Mouse (Mus musculus) embryonic facial prominence, embryonic 12.5 days (tissue): ENCODE measurements around the gene Obscn. TPM values are rescaled to one million over a fixed set of nuclear protein-coding genes. Genes with fewer than 3 reads are reported as not detected.
A peak's percentile ranks its signal among the peaks of the same experiment; 100 is the strongest.

Experiments used
- ATAC-seq: fragments of 200-750 bp; cut with Nextera tagmentation; 2 replicates; pipeline ENCODE4 v1.8.0; 2017; ENCODE audit not compliant: insufficient number of reproducible peaks, insufficient read depth, low FRiP score, low TSS enrichment
- H3K27ac ChIP-seq: fragments of 300-500 bp; sonication (generic); 2 replicates; pipeline ENCODE4 v1.5.1; 2016; ENCODE audit warnings: mild to moderate bottlenecking
- H3K27me3 ChIP-seq: fragments of 300-500 bp; sonication (generic); 2 replicates; pipeline ENCODE4 v1.6.1; 2016; ENCODE audit warnings: mild to moderate bottlenecking, moderate library complexity
- H3K36me3 ChIP-seq: fragments of 300-500 bp; sonication (generic); 2 replicates; pipeline ENCODE4 v1.6.1; 2016; ENCODE audit warnings: mild to moderate bottlenecking
- H3K4me1 ChIP-seq: fragments of 300-500 bp; sonication (generic); 2 replicates; pipeline ENCODE4 v1.6.1; 2016
- H3K4me2 ChIP-seq: fragments of 300-500 bp; sonication (generic); replicated peaks from 2 replicates; pipeline ENCODE4 v1.6.1; 2016; ENCODE audit warnings: mild to moderate bottlenecking, moderate library complexity
- H3K4me3 ChIP-seq: fragments of 300-500 bp; sonication (generic); 2 replicates; pipeline ENCODE4 v1.5.1; 2016; ENCODE audit warnings: mild to moderate bottlenecking
- H3K9ac ChIP-seq: fragments of 300-500 bp; sonication (generic); 2 replicates; pipeline ENCODE4 v1.6.1; 2016; ENCODE audit warnings: mild to moderate bottlenecking, moderate library complexity
- H3K9me3 ChIP-seq: fragments of 300-500 bp; sonication (generic); 2 replicates; pipeline ENCODE4 v1.6.1; 2016; ENCODE audit warnings: mild to moderate bottlenecking, moderate library complexity
- WGBS: fragments of 180-500 bp; shearing (Covaris S2); methylation state at CpG from one replicate; pipeline ENCODE4 v1.1.7; 2016; 5-methylcytosine and 5-hydroxymethylcytosine counted together
- polyA plus RNA-seq: library from polyadenylated mRNA; unstranded; fragments of >200 nt; fragmentation: Nextera tagmentation; extraction: Ambion mirVana; gene quantifications from 2 replicates; pipeline ENCODE4 v1.2.1, GENCODE M21; 2016

Obscn gene
- polyA plus RNA-seq, 1 experiment from 2014 or later, result 0.28 TPM

GRCm38 (mm10) chr11:58979661-58980060 lies 156.5 kb downstream of the Obscn start:
- H3K9me3 ChIP-seq, result no peaks in the 10 kb centered on the region
- 72% methylated on average over 7 of the region's 7 CpGs for WGBS
- H3K9ac ChIP-seq, result peak overlapping the region; percentile 89
- H3K4me3 ChIP-seq, result peak overlapping the region; percentile 98
- no peak; the same call in 1 of the 2 replicates for ATAC-seq
- peak overlapping the region; percentile 98 for H3K4me2 ChIP-seq
- no peak overlapping the region for H3K27ac ChIP-seq
- H3K27me3 ChIP-seq, result no peaks in the 10 kb centered on the region
- peaks cover 27% of the 10 kb centered on the region for H3K36me3 ChIP-seq
- peaks cover 33% of the 10 kb centered on the region for H3K4me1 ChIP-seq

GRCm38 (mm10) chr11:58979183-58979582 lies 157.0 kb downstream of the Obscn start:
- Histone ChIP-seq H3K36me3 (peaks cover 22% of the 10 kb centered on the region), H3K4me1 (peaks cover 33% of the 10 kb centered on the region), H3K4me2 (peak overlapping the region; percentile 98), H3K27ac (no peak overlapping the region), H3K9ac (peak overlapping the region; percentile 89), H3K9me3 (no peaks in the 10 kb centered on the region), H3K4me3 (peak overlapping the region; percentile 98), H3K27me3 (no peaks in the 10 kb centered on the region)
- no peak for ATAC-seq
- 64% methylated on average over 3 of the region's 3 CpGs for WGBS

- H3K4me1 ChIP-seq, result peaks cover 33% of the 10 kb centered on the region
- WGBS, result 3% methylated on average over 5 of the region's 5 CpGs
- H3K4me3 ChIP-seq, result peak overlapping the region; percentile 98
- peaks cover 17% of the 10 kb centered on the region for H3K36me3 ChIP-seq
- peak overlapping the region; percentile 89 for H3K9ac ChIP-seq
- no peaks in the 10 kb centered on the region for H3K9me3 ChIP-seq
- H3K27ac ChIP-seq, result 0 out of 2 replicates have a peak overlapping the region, but pooled peaks have one; percentile 69
- H3K27me3 ChIP-seq, result no peaks in the 10 kb centered on the region
- peak overlapping the region; percentile 98 for H3K4me2 ChIP-seq
- no peak for ATAC-seq
Measured at GRCm38 (mm10) chr11:58978706-58979030, 157.5 kb downstream of the Obscn start.

- ATAC-seq, result peak; percentile 36
- Histone ChIP-seq H3K4me1 (peaks cover 33% of the 10 kb centered on the region), H3K27me3 (no peaks in the 10 kb centered on the region), H3K27ac (peak within 1 kb of the TSS; percentile 69), H3K9me3 (no peaks in the 10 kb centered on the region), H3K4me3 (peak within 1 kb of the TSS; percentile 98), H3K4me2 (peak within 1 kb of the TSS; percentile 98), H3K9ac (peak within 1 kb of the TSS; percentile 89), H3K36me3 (peaks cover 15% of the 10 kb centered on the region)
- under 1% methylated on average over 64 of the region's 64 CpGs for WGBS
Measured at GRCm38 (mm10) chr11:58978027-58978705, 158.0 kb downstream of the Obscn start, which contains the start of gene Trim11. TSS of gene Trim11 (plus strand) at chr11:58978093.

GRCm38 (mm10) chr11:58977607-58978026 lies 158.6 kb downstream of the Obscn start:
- Histone ChIP-seq H3K27ac (peak overlapping the region; percentile 69), H3K4me3 (peak overlapping the region; percentile 98), H3K4me1 (peaks cover 33% of the 10 kb centered on the region), H3K9ac (peak overlapping the region; percentile 89), H3K4me2 (peak overlapping the region; percentile 98), H3K9me3 (no peaks in the 10 kb centered on the region), H3K27me3 (no peaks in the 10 kb centered on the region), H3K36me3 (peaks cover 9% of the 10 kb centered on the region)
- ATAC-seq, result no peak
- WGBS, result under 1% methylated on average over 21 of the region's 21 CpGs

- peak overlapping the region; percentile 89 for H3K9ac ChIP-seq
- H3K36me3 ChIP-seq, result peaks cover 5% of the 10 kb centered on the region
- WGBS, result 0% methylated on average over 29 of the region's 29 CpGs
- H3K9me3 ChIP-seq, result no peaks in the 10 kb centered on the region
- H3K4me3 ChIP-seq, result peak overlapping the region; percentile 98
- H3K27ac ChIP-seq, result peak overlapping the region; percentile 69
- no peak for ATAC-seq
- peaks cover 33% of the 10 kb centered on the region for H3K4me1 ChIP-seq
- no peaks in the 10 kb centered on the region for H3K27me3 ChIP-seq
- H3K4me2 ChIP-seq, result peak overlapping the region; percentile 98
Measured at GRCm38 (mm10) chr11:58977150-58977549, 159.1 kb downstream of the Obscn start.

- Histone ChIP-seq H3K9ac (no peak overlapping the region), H3K4me3 (no peak overlapping the region), H3K27ac (no peak overlapping the region), H3K9me3 (no peaks in the 10 kb centered on the region), H3K36me3 (peaks cover 13% of the 10 kb centered on the region; the same call in 1 of the 2 replicates), H3K4me1 (peaks cover 12% of the 10 kb centered on the region), H3K4me2 (no peak overlapping the region), H3K27me3 (no peaks in the 10 kb centered on the region)
- no peak for ATAC-seq
- 87% methylated on average over 3 of the region's 3 CpGs for WGBS
Measured at GRCm38 (mm10) chr11:58974414-58974813, 161.8 kb downstream of the Obscn start.

GRCm38 (mm10) chr11:58971796-58972195 lies 164.4 kb downstream of the Obscn start:
- Histone ChIP-seq H3K4me3 (no peak overlapping the region), H3K27me3 (no peaks in the 10 kb centered on the region), H3K9ac (no peak overlapping the region), H3K27ac (no peak overlapping the region), H3K4me1 (no peaks in the 10 kb centered on the region), H3K36me3 (peaks cover 19% of the 10 kb centered on the region; the same call in 1 of the 2 replicates), H3K9me3 (no peaks in the 10 kb centered on the region), H3K4me2 (no peak overlapping the region)
- WGBS, result 90% methylated on average over 3 of the region's 3 CpGs
- no peak for ATAC-seq

- Histone ChIP-seq H3K4me3 (no peak overlapping the region), H3K36me3 (peaks cover 19% of the 10 kb centered on the region; the same call in 1 of the 2 replicates), H3K9ac (no peak overlapping the region), H3K4me2 (no peak overlapping the region), H3K27me3 (no peaks in the 10 kb centered on the region), H3K27ac (no peak overlapping the region), H3K4me1 (no peaks in the 10 kb centered on the region), H3K9me3 (no peaks in the 10 kb centered on the region)
- no peak for ATAC-seq
- WGBS, result 87% methylated on average over 21 of the region's 21 CpGs
Measured at GRCm38 (mm10) chr11:58970831-58971530, 165.2 kb downstream of the Obscn start.

GRCm38 (mm10) chr11:58969659-58970058 lies 166.5 kb downstream of the Obscn start:
- no peaks in the 10 kb centered on the region for H3K4me1 ChIP-seq
- ATAC-seq, result no peak
- H3K27me3 ChIP-seq, result no peaks in the 10 kb centered on the region
- no peaks in the 10 kb centered on the region for H3K9me3 ChIP-seq
- WGBS, result 82% methylated on average over 6 of the region's 6 CpGs
- H3K27ac ChIP-seq, result no peak overlapping the region
- no peak overlapping the region for H3K4me2 ChIP-seq
- no peak overlapping the region for H3K4me3 ChIP-seq
- H3K9ac ChIP-seq, result no peak overlapping the region
- peaks cover 19% of the 10 kb centered on the region; the same call in 1 of the 2 replicates for H3K36me3 ChIP-seq

- ATAC-seq, result no peak
- Histone ChIP-seq H3K9me3 (no peaks in the 10 kb centered on the region), H3K27me3 (no peaks in the 10 kb centered on the region), H3K4me2 (no peak overlapping the region), H3K27ac (no peak overlapping the region), H3K4me1 (no peaks in the 10 kb centered on the region), H3K9ac (no peak overlapping the region), H3K36me3 (peaks cover 19% of the 10 kb centered on the region; the same call in 1 of the 2 replicates), H3K4me3 (no peak overlapping the region)
- 90% methylated on average over 8 of the region's 8 CpGs for WGBS
Measured at GRCm38 (mm10) chr11:58969027-58969426, 167.2 kb downstream of the Obscn start.

- H3K27ac ChIP-seq, result no peak overlapping the region
- H3K4me3 ChIP-seq, result no peak overlapping the region
- peaks cover 4% of the 10 kb centered on the region for H3K27me3 ChIP-seq
- 81% methylated on average over 7 of the region's 7 CpGs for WGBS
- peaks cover 19% of the 10 kb centered on the region; the same call in 1 of the 2 replicates for H3K36me3 ChIP-seq
- H3K9me3 ChIP-seq, result no peaks in the 10 kb centered on the region
- no peak overlapping the region for H3K9ac ChIP-seq
- ATAC-seq, result no peak
- H3K4me2 ChIP-seq, result no peak overlapping the region
- peaks cover 2% of the 10 kb centered on the region; the same call in 1 of the 2 replicates for H3K4me1 ChIP-seq
Measured at GRCm38 (mm10) chr11:58968551-58968950, 167.7 kb downstream of the Obscn start.
